8 mouse cellular contexts compared by ENCODE assay signal in genomic region chr14:120263380-120264135, GRCm38 (mm10). TPM values are rescaled to one million over a fixed set of nuclear protein-coding genes. Genes with fewer than 3 reads are reported as not detected.
DNase-seq lines count a peak whose midpoint lies in the region; ATAC-seq and TF ChIP-seq lines count a peak whose summit lies in the region.

No protein-coding gene starts in this region.

- peak; percentile 64; the same call in 1 of the 2 replicates for TF ChIP-seq CTCF in brain, embryonic 14.5 days (IDR thresholded peaks at IDR 0.05; ENCODE audit: borderline replicate concordance, extremely low read depth, insufficient read depth, insufficient read length)

- TF ChIP-seq POLR2A in brain, embryonic 14.5 days (IDR thresholded peaks at IDR 0.05; ENCODE audit: borderline replicate concordance, extremely low read depth, insufficient read depth, insufficient read length, poor library complexity, severe bottlenecking) = no peak

- peak; percentile 65 for ATAC-seq in inflammation-experienced regulatory T-cells, adult 6 months

- intact Hi-C loops in heart, postnatal 25 days (cut with DNase I) = loop anchor here (1.0 to 10.0 kb wide), 4 partner anchors 125 to 401 kb away; no protein-coding TSS in a partner anchor

- DNase-seq in heart, adult 11 months = peak; percentile 83
- no peak for DNase-seq in heart, postnatal 25 days (ENCODE audit: low spot score)
- peak; percentile 36 for DNase-seq in right cerebral cortex, postnatal 4 days
- DNase-seq in right cerebral cortex, adult 18-20 months = no peak
- no peak for DNase-seq in brain, embryonic 14.5 days (ENCODE audit: low read depth)
- DNase-seq in retina, postnatal 1 day = peak; percentile 63
- DNase-seq in layer of hippocampus, postnatal 36 days = no peak

RNA-seq across cellular contexts. Expression of gene Mbnl2, which starts 11.9 kb away (rescaled TPM):
- total RNA-seq in heart, postnatal 25 days (2021) = 100 to 1,000 TPM; 234 to 252 TPM
- 16.9 and 20.2 TPM in 2 replicates for polyA plus RNA-seq in brain, embryonic 14.5 days (2012; rRNA removed)
- 10 to 100 TPM; 42.4 to 57.5 (median 51.7) TPM for polyA plus RNA-seq in inflammation-experienced regulatory T-cells, adult 6 months (2017; shearing (Covaris generic))
- 100 to 1,000 TPM; 249 TPM for total RNA-seq in layer of hippocampus, postnatal 36 days (2021)

Comparison
In these comparisons a context has a peak if more than half of its experiments do, and no peak if none do; other contexts are left out.
1. DNase-seq: peak in heart, adult 11 months (single experiment), right cerebral cortex, postnatal 4 days (single experiment) and retina, postnatal 1 day (single experiment); none in heart, postnatal 25 days (single experiment), right cerebral cortex, adult 18-20 months (single experiment), brain, embryonic 14.5 days (single experiment) and layer of hippocampus, postnatal 36 days (0 of 2).